Mouse (Mus musculus) cerebellum, adult 18-20 months (tissue): ENCODE measurements around the gene Grik5.

ENCODE experiments used
- DNase-seq, 2 experiments: peaks; one replicate each; pipeline ENCODE4 v3.0.0; 2021

Grik5 gene

DNA sequence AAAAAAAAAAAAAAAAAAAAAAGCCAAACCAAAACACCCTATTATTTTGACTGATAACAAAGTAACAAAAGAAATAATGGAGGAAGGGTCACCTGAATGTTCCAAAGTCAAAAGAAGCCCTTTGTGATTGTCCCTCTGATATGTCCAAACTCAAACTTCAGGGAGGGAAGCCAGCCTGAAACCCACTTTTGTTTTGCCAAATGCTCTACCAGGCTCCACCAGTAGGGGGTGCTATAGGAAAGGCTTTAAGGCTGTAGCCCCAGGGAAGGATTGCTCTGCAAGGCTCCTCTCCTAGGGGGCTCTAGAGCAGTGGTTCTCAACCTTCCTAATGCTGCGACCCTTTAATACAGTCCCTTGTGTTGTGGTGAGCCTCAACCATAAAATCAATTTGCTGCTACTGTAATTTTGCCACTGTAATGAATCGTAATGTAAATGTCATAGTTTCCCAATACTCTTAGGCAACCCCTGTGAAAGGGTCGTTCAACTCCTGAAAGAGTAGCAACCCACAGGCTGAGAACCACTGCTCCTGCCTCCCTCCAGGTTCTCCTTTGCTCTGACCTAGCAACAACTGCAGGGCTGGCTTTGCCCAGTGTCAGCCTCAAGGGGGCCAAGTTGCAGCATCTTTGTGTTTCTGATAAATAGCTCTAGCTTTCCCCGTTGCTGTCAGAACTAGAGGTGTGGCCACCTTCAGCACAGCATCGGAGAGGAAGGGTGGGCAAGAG is 42.0 kb downstream of the Grik5 start:
- DNase-seq, result peak; percentile 77 to 83

DNA sequence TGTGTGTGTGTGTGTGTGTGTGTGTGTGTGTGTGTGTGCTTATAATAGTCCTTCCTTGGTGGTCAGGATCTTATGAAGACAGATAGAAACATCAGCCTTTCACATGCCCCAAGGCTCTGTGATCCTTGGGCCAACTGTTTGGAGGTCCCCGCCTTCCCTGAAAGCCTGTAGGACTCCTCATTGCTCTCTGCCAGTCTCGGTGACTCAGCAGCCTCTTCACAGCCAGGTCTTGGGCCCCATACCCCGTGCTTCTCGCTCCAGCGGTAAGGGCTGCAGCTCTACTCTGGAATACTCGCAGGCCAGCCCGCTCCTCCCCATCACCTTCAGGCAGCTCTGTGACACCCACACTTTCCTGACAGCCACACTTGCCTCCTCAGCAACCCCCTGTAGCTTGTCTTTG is 45.7 kb downstream of the Grik5 start:
- DNase-seq, result no peak

DNA sequence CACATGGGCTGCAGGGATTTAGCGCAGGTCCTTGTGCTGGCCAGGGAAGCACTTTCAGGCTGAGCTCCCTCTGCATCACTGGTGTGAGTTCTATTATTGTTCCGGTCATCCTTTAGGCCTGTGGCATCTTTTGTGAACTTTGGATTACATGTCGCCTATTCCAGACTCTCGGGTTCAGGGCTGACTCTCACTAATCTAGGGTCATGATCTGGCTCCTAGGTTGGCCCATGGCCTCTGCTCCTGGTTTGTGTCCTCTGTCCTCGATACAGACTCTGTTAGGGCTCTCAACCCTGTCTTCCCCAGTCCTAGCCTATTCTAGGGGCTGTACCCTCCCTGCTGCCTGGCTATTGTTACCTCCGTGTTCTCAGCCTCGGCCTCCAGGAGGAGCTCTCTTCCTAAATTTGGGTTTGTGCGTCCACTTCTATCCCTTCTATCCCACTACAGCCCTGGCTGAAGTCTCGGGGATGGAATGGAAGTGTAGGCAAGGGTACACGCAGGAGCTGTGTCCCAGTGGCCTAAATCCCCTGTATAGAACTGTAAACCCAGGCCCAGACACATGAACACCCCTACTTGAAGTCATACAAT is 46.2 kb downstream of the Grik5 start:
- DNase-seq, result no peak

DNA sequence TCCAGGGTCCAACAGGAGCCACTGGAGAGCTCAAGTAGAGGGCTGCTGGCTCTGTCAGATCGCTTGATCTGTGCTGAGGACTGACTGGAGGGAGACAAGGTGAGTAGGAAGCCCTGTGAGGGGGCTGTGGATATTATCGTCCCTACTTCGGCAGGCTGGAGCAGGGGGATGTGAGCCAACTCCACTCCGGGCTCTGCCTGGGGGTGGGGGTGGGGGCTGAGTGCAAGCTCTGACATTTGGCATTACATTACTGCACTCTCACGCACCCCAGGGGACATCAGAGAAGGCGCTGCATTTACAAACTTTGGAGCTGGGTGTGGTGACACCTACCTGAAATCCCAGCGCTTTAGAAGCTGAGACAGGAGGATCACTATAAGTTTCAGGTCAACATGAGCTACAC is 60.6 kb downstream of the Grik5 start:
- no peak for DNase-seq

DNA sequence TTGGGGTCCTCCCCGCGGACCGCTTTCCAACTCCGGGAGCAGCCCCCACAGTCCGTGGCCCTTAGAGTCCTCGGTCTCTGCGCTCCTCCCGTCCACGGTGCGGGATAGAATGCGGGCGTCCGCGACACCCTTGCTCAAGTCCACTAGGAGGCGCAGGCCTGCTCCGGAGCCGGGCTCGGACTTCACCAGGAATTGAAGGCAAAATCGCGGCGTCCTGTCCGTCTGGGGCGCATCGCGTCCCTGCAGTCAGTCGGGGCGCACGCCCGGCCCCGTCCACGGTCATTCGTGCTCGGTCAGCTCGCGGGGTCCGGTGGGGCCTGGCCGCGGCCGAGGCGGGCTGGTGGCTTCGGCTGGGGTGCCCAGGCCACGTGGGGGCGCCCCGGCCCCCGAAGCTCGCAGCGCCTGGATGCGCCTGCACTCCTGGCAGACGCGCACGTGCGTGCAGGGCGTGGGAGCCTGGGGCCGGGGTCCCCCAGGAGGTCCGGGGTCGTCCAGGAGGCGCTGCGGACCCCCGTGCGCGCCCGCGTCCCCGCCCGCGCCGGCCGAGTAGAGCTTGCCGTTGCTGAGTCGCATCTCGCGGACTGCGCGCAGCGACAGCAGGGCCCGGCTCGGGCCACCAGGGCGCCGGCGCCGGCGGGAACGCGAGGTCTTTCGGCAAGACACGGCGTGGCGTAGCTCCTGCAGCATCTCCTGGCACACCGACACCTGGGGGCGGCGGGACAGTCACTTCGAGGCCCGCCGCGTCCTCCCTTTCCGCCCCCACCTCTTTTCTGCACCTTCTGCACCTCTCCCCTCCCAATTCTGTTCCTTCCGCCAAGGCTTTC is 61.8 kb downstream of the Grik5 start:
- DNase-seq, result peak; percentile 82 to 88

DNA sequence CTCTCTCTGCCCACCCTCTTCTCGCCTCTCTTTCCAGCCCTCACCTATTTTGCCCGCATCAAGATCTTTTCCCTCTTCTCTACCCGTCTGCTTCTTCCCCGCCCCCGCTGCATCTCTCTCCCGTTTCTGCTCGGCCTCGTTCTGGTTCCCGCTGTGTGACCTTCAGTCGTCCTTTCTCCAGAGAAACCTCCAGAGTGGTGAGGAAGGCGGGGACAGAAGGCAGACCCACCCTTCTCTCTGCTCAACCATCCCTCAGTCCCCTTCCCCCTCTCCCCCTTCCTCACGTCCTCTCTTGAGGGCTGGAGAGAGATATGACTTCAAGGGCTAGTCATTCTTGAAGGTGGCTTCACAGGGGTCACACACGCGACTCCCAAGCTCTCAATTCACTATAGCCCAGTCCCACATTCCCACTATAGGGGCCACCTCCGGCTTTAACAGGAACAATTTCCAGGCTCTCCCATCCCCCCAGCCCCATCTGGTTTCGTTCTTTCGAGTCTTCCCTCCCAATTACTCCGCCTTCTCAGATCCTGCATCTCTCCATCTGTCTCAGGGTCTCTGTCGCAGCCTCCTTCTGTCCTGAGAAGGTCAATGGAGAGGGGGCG is 62.9 kb downstream of the Grik5 start:
- DNase-seq, result peak; percentile 66 to 74

DNA sequence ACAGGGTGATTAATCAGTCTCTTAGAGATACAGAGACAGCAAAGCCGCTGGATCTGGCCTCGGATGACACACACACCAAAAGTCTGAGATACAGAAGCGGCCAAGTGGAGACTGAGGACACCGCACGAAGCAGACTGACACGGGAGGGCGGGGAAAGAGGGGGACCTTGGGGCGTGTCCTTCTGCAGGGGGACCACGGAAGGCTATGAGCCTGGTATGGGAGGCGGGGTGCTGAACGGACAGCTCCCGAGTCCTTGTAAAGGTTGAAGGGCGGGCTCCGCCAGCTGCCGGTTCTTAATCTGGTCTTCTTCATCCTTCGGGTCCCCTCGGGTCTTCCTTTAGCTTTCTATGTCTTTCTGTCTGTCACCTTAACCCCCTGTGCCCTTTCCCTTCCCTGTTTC is 63.5 kb downstream of the Grik5 start:
- peak; percentile 72 to 81 for DNase-seq

DNA sequence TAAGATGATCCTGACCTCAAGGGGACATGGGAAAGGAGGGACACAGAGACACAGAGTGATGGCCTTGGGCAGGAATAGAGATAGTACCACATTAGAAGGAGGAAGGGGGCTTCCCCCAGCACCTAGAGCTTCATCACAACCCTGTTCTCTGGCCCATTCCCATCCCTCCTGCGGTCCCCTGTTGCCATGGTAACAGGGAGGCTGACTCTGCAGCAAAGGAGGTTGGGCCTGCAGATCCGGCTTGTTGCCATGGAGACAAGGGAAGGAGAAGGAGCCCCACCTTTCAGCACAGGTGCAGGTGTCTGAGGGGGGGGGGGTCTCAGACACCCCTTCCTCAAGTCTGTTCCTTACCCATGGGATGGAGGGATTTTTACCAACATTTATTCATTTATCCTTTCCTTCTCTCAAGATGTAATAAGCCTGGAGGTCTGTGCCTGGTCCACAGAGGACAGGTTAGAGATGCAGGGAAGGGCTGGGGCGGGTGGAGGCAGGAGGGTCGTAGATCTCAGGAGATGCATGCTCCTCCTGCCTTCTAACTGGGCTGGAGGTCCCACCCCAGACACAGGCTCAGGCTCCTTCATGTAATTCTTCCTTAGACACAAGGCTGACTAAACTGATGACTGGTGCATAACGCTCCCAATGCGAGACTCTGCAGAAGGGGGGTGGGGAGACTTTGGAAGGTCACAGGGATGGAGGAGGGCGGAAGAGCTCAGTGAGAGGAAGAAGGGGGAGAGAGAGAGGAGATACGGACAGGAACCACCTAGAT is 64.4 kb downstream of the Grik5 start:
- peak; percentile 74 to 87 for DNase-seq

DNA sequence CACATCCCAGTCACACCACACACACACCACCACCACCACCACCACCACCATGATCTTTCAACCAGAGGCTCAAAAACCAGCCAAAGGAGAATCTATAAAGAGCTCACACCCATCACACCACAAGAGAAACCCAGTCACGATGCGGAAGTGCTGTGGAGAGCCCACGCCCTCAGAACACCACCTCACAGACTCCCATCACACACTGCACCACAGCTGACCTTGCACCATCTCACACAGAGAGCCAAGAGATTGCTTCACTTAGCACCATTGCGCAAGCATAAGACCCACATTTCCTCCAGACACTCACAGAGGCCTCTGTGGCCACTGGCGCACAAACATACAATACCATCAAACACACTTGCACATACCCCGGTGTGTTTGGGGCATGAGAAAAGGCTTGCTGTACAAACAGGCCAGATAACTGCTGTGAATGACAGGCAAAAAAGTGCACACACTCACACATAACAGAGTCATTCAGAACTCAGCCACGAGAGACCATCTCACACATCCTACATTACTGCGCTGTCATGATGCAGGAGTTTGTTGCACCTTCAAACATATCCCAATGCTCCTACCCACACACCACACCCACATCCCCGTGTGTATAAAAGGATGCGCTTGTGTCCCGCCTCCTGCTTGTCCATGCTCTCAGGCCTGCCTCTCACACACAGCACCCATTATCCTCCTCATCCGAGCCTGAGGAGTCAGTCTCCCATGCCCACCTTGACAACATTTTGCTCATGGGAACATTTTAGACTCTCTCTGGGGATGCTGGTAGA is 65.4 kb downstream of the Grik5 start:
- peak in 1 of 2 experiments; percentile 40 for DNase-seq

DNA sequence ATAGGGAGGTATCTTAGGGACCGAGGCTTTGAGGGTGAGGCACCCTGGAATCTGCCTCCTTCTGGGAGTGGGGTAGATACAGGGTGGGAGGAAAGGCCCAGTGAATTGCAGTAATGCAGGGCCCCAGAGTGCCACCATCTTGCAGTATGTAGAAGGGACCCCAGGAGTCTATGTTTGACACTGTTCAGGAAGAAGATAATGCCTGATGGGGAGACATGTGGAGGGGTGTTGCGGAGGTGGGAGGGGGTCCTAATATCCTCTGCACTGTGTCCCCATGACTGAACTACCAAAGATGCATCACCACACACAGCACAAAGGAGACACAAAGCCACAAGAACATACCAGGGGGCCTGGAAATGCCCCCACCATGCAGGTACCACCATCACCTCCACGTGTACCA is 66.0 kb downstream of the Grik5 start:
- no peak for DNase-seq

DNA sequence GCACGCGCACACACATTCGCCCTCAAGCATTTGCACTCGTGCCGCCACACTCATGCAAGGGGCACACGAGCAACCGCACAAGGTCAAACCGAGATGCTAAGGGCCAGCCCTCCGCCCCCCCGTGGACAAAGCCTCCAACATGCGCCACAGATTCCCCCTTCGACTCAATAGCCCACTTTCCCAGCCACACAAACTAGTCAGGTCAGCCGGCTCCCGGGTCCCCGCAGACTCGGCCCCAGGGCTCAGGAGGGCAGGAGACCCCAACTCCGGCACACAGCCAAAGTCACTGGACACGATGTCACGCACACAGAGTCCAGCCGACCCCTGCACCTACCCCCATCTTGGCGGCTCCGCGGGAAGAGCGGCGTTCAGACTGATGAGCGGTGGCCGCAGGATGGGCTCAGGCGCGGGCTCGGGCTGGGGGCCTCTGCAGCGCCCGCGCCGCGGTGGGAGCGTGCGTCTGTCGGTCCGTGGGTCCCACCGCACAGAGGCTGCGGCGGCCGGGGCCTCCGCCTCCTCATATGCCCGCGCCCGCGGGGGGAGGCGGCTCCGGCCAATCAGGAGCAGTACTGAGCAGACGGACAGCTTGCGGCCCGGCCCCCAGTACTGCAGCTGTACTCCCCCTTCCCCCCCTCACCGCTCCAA is 66.6 kb downstream of the Grik5 start, which contains the start of gene Atp1a3:
TSS of gene Atp1a3 (minus strand) at position 538 of the 645 bp plus-strand sequence.
- peak; percentile 93 to 96 for DNase-seq

DNA sequence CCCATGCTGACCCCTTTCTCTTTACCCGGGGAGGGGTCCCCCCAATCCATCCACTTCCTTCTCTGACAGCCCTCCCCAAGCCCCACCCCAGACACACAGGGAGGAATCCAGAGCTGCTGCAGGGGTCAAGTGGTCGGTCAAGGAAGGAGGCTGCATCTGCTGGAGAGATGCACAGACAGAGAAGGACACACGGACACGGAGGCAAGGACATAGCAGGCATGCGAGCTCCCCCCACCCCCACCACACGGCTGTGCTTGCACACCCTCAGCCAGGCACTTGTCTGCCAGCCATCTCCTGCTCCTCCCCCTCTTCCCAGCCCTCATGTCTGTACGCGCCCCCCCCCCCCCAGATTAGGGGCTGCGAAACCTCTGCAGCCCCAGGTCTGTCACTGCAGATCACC is 67.3 kb downstream of the Grik5 start:
- peak; percentile 51 to 56 for DNase-seq

DNA sequence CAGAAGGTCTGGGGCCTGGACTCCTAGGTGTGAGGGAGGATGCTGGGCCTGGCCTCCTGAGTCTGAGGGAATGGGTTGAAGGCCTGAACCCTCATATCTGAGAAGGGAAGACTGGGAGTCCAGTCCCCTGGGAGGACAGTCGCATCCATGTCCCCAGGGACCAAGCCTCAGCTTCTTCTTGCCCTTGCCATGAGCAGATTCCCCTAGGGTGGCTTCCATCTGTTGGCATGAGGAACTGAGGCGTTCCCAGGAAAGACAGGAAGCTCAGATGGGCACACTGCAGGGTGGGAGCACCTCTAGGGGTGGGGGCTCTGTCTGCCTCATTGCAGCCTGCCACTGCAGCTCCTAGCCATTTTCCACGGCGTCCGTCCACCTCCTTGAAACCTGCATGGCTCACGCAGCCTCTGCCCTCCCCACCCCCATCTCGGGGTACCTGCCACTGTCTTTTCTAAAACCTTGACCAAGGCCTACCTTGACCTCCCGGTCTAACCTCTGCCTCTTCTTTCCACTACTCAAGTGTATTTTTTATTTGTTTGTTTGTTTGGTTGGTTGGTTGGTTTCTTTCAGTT is 68.2 kb downstream of the Grik5 start:
- peak; percentile 48 to 53 for DNase-seq

DNA sequence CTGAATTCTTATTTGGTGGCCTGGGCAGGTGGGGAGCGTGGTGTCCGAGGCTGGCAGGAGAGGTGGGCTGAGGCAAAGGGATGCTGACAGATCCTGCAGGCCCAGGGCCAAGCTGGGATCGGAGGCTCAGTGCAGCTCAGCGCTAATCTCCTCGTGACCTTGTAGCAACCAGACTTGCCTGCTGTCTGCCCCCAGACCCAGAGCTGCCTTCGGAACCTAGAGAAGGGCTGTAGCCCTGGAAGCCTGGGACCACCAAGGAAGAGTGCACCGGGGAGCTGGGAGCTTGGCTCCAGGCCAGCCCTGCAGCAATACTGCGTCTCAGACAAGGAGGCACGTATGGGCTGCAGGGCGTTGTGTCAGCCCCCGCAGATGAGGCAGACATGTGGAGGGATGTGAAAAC is 68.9 kb downstream of the Grik5 start:
- DNase-seq, result peak; percentile 49 to 57

DNA sequence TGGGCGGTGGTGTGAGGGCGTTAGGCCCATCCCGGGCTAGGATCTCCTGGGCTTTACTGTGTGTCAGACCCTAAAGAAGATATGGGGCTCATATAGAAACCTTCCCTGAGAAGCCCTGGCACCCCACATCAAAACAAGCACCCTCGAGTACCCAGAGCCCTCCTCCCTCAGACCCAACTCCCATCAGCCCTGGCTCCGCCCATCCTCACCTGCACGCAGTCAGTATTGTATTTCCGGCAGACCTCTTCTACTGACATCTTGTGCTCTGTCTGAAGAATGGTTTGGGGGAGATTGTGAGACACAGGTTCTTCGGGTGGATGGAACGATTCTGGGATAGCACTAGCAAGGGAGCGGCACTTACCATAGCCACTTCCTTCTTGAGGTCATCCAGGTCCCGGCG is 71.4 kb downstream of the Grik5 start:
- DNase-seq, result no peak

DNA sequence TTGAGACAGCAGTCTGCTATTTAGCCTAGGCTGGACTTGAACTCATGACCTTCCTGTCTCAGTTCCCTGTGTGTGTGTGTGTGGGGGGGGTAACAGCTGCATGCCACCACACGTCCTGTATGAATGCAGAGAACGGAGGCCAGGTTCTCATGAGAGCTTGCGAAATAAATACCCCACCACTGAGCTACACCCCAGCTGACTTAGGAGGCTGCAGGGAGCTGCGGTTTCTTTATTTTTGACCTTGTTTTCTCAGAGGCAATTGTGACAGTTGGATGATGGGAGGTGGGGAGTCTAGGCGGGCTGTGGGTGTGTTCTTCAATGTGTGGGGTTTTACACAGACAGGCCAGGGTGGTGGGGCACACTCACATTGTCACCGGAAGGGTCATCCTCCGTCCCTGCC is 71.9 kb downstream of the Grik5 start:
- no peak for DNase-seq

DNA sequence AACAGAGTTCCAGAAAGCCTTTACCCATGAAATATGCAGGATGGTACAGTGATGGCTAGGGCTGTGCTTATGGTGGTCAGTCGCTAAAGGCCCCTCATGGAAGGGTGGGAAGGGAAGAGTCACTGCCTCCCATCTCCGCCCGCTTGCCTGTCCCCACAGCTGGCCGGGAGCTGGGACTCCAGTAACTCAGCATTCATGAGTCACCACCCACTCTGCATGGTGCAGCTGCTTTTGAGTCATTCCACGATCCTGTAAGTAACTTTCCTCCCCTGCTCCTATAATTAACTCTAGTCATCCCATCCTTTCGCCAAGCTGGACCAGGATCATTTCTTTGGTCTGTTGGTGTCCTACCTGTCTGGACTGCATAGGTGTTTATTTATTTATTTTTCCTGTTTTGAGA is 79.1 kb downstream of the Grik5 start:
- DNase-seq, result no peak

DNA sequence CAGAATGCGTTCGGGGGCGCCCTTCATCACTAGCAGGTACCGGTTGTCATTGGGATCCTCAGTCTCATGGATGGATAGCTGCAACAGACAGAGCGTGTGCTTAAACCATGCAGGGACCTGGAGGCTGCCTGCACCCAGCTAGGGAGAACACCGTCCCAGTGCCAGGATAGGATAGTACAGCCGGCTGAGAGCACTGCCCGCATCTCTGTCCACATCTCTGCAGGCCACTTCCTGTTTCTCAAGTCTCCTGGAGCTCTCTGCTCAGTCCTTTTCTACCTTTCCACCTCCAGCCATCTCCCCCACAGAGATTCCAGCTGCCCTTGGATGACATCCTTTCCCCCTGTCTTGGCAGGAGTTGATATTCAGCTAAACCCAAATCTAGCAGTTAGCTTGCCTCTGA is 81.7 kb downstream of the Grik5 start:
- no peak for DNase-seq

DNA sequence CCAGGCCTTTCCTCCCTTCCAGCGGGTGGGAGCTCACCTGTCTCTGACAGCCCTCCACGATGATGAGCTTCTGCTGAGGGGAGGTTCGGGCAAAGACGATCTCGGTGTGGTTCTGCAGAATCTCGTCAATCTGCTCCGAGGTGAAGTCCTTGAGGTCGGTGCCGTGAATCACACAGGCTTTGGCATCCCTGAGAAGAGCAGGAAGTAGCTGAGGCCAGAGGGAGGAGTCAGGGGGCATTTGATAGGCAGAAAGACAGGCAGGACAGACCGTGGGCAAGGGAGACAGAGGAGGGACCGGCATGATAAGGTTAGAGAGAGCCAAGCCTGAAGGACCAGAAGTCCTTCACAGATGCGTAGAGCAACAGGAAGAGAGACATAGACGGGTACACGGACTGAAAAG is 84.2 kb downstream of the Grik5 start:
- no peak for DNase-seq

DNA sequence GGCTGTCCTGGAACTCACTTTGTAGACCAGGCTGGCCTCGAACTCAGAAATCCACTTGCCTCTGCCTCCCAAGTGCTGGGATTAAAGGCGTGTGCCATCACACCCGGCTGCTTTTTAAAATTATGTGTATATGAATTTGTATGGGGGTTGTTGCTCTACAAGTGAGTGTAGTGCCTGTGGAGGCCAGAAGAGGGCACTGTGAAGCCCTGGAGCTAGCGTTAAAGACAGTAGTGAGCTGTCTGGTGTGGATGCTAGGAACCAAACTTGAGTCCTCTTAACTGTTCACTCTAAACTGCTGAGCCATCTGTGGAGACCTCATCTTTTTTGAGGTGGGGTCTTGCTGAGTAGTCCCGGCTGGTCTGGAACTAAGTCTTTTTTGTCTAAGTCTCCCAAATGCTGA is 86.3 kb downstream of the Grik5 start:
- no peak for DNase-seq

DNA sequence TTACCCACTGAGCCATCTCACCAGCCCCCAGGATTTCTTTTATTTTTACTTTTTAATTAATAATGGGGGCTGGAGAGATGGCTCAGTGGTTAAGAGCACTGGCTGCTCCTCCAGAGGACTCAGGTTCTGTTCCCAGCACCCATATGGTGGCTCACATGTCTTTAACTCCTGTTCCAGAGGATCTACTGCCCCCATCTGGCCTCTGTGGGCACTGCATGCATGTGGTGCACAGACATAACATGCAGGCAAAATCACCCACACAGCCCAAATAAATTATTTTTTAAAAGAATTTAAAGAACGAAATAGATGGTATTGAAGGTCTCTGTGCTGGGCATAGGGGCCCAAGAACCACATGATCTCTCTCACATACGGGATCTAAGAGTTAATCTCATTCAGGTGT is 87.8 kb downstream of the Grik5 start:
- DNase-seq, result no peak
